Mouse (Mus musculus): Measurements from ENCODE around the gene Btbd11. TPM values are rescaled to one million over a fixed set of nuclear protein-coding genes. Genes with fewer than 3 reads are reported as not detected.
A peak's percentile ranks its signal among the peaks of the same experiment; 100 is the strongest.
"Not testable (repeated sequence)": the region's sequence is repeated elsewhere in the genome, so short reads cannot be mapped to it uniquely, and the experiment has no call there.

The Btbd11 gene
- total RNA-seq, 2 experiments from 2014 or later = 17.6 to 18.5 TPM

GRCm38 (mm10) chr10:85640408-85640807 is 253.8 kb downstream of the Btbd11 start:
- DNase-seq (ENCODE audit: low spot score in 2 of 2) = no peak

GRCm38 (mm10) chr10:85645346-85645745 is 258.7 kb downstream of the Btbd11 start:
- DNase-seq (ENCODE audit: low spot score in 2 of 2) = no peak

- DNase-seq (ENCODE audit: low spot score in 2 of 2) = peak; percentile 58 to 63
Measured at GRCm38 (mm10) chr10:85651706-85652105, 265.1 kb downstream of the Btbd11 start.

- peak; percentile 8 to 24 for DNase-seq (ENCODE audit: low spot score in 2 of 2)
Measured at GRCm38 (mm10) chr10:85655881-85656280, 269.3 kb downstream of the Btbd11 start.

- DNase-seq (ENCODE audit: low spot score in 2 of 2) = no peak
Measured at GRCm38 (mm10) chr10:85657886-85658285, 271.3 kb downstream of the Btbd11 start.

GRCm38 (mm10) chr10:85673512-85673921 is 286.9 kb downstream of the Btbd11 start:
- peak in 1 of 2 experiments; percentile 20 for DNase-seq (ENCODE audit: low spot score in 2 of 2)

- peak; percentile 76 to 83 for DNase-seq (ENCODE audit: low spot score in 2 of 2)
Measured at GRCm38 (mm10) chr10:85678635-85679034, 292.0 kb downstream of the Btbd11 start.

- no peak for DNase-seq (ENCODE audit: low spot score in 2 of 2)
Measured at GRCm38 (mm10) chr10:85682446-85682845, 295.8 kb downstream of the Btbd11 start.

- not testable (repeated sequence) for DNase-seq (ENCODE audit: low spot score in 2 of 2)
Measured at GRCm38 (mm10) chr10:85694429-85694828, 307.8 kb downstream of the Btbd11 start.

GRCm38 (mm10) chr10:85699721-85700120 is 313.1 kb downstream of the Btbd11 start:
- DNase-seq (ENCODE audit: low spot score in 2 of 2) = no peak

- DNase-seq (ENCODE audit: low spot score in 2 of 2) = not testable (repeated sequence)
Measured at GRCm38 (mm10) chr10:85709790-85710189, 323.2 kb downstream of the Btbd11 start.

Other genes with a start within 250 kb of the Btbd11 start
- gene Cry1, start 201.8 kb upstream of the Btbd11 start, total RNA-seq (2021) = 10 to 100 TPM; 13.3 to 15.1 TPM